In the genomic region with DNA sequence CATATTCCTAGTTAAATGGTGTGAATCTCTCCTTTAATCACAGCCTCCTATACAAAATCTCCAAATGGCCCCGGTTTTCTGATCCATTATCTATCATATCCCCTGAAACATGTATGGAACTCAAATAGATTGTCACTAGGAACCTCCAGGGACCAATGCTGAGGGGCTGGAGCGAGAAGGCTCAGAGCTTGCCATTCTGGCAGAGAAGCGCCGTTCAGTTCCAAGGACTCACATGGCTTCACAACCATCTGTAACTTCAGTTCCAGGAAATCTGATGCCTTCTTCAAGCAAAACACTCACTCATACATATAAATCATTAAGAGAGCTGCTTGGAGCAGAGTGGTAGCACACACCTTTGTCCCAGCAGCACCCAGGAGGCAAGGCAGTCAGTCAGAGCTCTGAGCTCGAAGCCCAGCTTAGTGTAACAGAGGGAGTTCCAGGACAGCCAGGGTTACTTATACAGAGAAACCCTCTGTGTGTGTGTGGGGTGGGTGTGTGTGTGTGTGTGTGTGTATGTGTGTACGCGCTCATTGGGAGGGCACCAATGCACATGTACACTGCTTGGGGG, we compare ENCODE assay signal across 19 mouse cellular contexts. TPM values are rescaled to one million over a fixed set of nuclear protein-coding genes. Genes with fewer than 3 reads are reported as not detected.
DNase-seq lines count a peak whose midpoint lies in the region; ATAC-seq and TF ChIP-seq lines count a peak whose summit lies in the region.
"Had no signal": no experiment of that assay in that cellular context is flagged by ENCODE, and none has a peak within 500 bp of the region (broad histone marks: within the 10 kb centered on the region; RNA-seq: fewer than 3 reads in every experiment).

No protein-coding gene starts in this region.

- H3K27me3 ChIP-seq in hindbrain, embryonic 10.5 days (ENCODE audit: insufficient read depth, poor library complexity, severe bottlenecking): no peaks in the 10 kb centered on the region
- no peaks in the 10 kb centered on the region for H3K27me3 ChIP-seq in hindbrain, embryonic 11.5 days (ENCODE audit: control insufficient read depth, insufficient read depth, low read length)
- H3K27me3 ChIP-seq in E14TG2a.4 (ENCODE audit: insufficient read depth, low read length): no peaks in the 10 kb centered on the region
- no peaks in the 10 kb centered on the region for H3K27me3 ChIP-seq in kidney, embryonic 16.5 days (ENCODE audit: insufficient read depth, low read length)
- no peaks in the 10 kb centered on the region for H3K27me3 ChIP-seq in liver, embryonic 12.5 days (replicated peaks)
- H3K27me3 ChIP-seq: hindbrain, embryonic 15.5 days; lung, embryonic 15.5 days; neural tube, embryonic 12.5 days had no signal

- ATAC-seq in hindbrain, embryonic 11.5 days (ENCODE audit: low FRiP score): no peak
- ATAC-seq in kidney, embryonic 16.5 days (ENCODE audit: low FRiP score, low TSS enrichment): peak; percentile 55; the same call in 1 of the 2 replicates
- ATAC-seq in liver, embryonic 12.5 days: no peak
- ATAC-seq: forebrain, embryonic 16.5 days had no signal

- peaks cover 4% of the 10 kb centered on the region; the same call in 1 of the 2 replicates for H3K36me3 ChIP-seq in hindbrain, embryonic 10.5 days
- H3K36me3 ChIP-seq in hindbrain, embryonic 11.5 days (ENCODE audit: control insufficient read depth, insufficient read depth, low read length): no peaks in the 10 kb centered on the region
- H3K36me3 ChIP-seq in E14TG2a.4 (ENCODE audit: insufficient read depth, low read length): peaks cover 80% of the 10 kb centered on the region
- H3K36me3 ChIP-seq in kidney, embryonic 16.5 days (ENCODE audit: insufficient read depth, low read length): no peaks in the 10 kb centered on the region
- no peaks in the 10 kb centered on the region for H3K36me3 ChIP-seq in liver, embryonic 12.5 days
- H3K36me3 ChIP-seq: hindbrain, embryonic 15.5 days; lung, embryonic 15.5 days; neural tube, embryonic 12.5 days had no signal

- TF ChIP-seq CTCF in E14TG2a.4 (conservative IDR thresholded peaks at IDR 0.05; ENCODE audit: low read length): no peak

- H3K4me3 ChIP-seq in hindbrain, embryonic 10.5 days: no peak overlapping the region
- no peak overlapping the region for H3K4me3 ChIP-seq in hindbrain, embryonic 11.5 days (ENCODE audit: low read depth, low read length)
- H3K4me3 ChIP-seq in E14TG2a.4 (replicated peaks; ENCODE audit: low read length): peak overlapping the region; percentile 43
- no peak overlapping the region for H3K4me3 ChIP-seq in kidney, embryonic 16.5 days (ENCODE audit: low read length)
- no peak overlapping the region for H3K4me3 ChIP-seq in liver, embryonic 12.5 days
- H3K4me3 ChIP-seq: heart, adult 2 months; hindbrain, embryonic 15.5 days; lung, embryonic 15.5 days; neural tube, embryonic 12.5 days had no signal

- no peaks in the 10 kb centered on the region for H3K9me3 ChIP-seq in hindbrain, embryonic 10.5 days
- no peaks in the 10 kb centered on the region for H3K9me3 ChIP-seq in hindbrain, embryonic 11.5 days (ENCODE audit: control insufficient read depth, low read length)
- no peaks in the 10 kb centered on the region for H3K9me3 ChIP-seq in E14TG2a.4 (ENCODE audit: low read length)
- no peaks in the 10 kb centered on the region for H3K9me3 ChIP-seq in kidney, embryonic 16.5 days (ENCODE audit: low read length)
- no peaks in the 10 kb centered on the region for H3K9me3 ChIP-seq in liver, embryonic 12.5 days (replicated peaks)
- H3K9me3 ChIP-seq: hindbrain, embryonic 15.5 days; lung, embryonic 15.5 days; neural tube, embryonic 12.5 days had no signal

- 74% methylated on average over 7 of the region's 7 CpGs for WGBS in hindbrain, embryonic 10.5 days
- 65% methylated on average over 7 of the region's 7 CpGs for WGBS in hindbrain, embryonic 11.5 days
- WGBS in kidney, embryonic 16.5 days: 52% methylated on average over 7 of the region's 7 CpGs
- 80% methylated on average over 7 of the region's 7 CpGs for WGBS in liver, embryonic 12.5 days (ENCODE audit: insufficient replicate concordance)

- H3K4me2 ChIP-seq in hindbrain, embryonic 11.5 days (replicated peaks; ENCODE audit: low read depth, low read length): no peak overlapping the region
- H3K4me2 ChIP-seq in kidney, embryonic 16.5 days (replicated peaks; ENCODE audit: low read depth, low read length): no peak overlapping the region
- H3K4me2 ChIP-seq in liver, embryonic 12.5 days: no peak overlapping the region
- H3K4me2 ChIP-seq: hindbrain, embryonic 15.5 days; lung, embryonic 15.5 days; neural tube, embryonic 12.5 days had no signal

- peak; percentile 43 to 54 for DNase-seq in cerebellum, postnatal 14 days
- no peak for DNase-seq in cerebellum, postnatal 4 days (ENCODE audit: low spot score in 2 of 2)
- no peak for DNase-seq in hindbrain, embryonic 10.5 days (ENCODE audit: low spot score)
- no peak for DNase-seq in hindbrain, embryonic 11.5 days (ENCODE audit: low spot score)
- DNase-seq in layer of hippocampus, postnatal 14 days (ENCODE audit: low spot score in 2 of 2): no peak
- DNase-seq: cerebellum, adult 11-12 months; heart, adult 2 months; right cerebral cortex, postnatal 14 days had no signal

- peaks cover 91% of the 10 kb centered on the region for H3K4me1 ChIP-seq in hindbrain, embryonic 10.5 days (replicated peaks)
- H3K4me1 ChIP-seq in hindbrain, embryonic 11.5 days (replicated peaks; ENCODE audit: control insufficient read depth, insufficient read depth, low read length): peaks cover 13% of the 10 kb centered on the region
- H3K4me1 ChIP-seq in E14TG2a.4 (replicated peaks; ENCODE audit: low read depth, low read length): peaks cover 100% of the 10 kb centered on the region
- H3K4me1 ChIP-seq in kidney, embryonic 16.5 days (ENCODE audit: insufficient read depth, low read length): peaks cover 30% of the 10 kb centered on the region
- H3K4me1 ChIP-seq in liver, embryonic 12.5 days: peaks cover 42% of the 10 kb centered on the region

- H3K27ac ChIP-seq in hindbrain, embryonic 10.5 days: peak overlapping the region; percentile 41; the same call in 1 of the 2 replicates
- no peak overlapping the region for H3K27ac ChIP-seq in hindbrain, embryonic 11.5 days (ENCODE audit: low read depth, low read length)
- H3K27ac ChIP-seq in kidney, embryonic 16.5 days (ENCODE audit: low read length): peak overlapping the region; percentile 64
- no peak overlapping the region for H3K27ac ChIP-seq in liver, embryonic 12.5 days
- H3K27ac ChIP-seq: heart, adult 2 months; hindbrain, embryonic 15.5 days; lung, embryonic 15.5 days; neural tube, embryonic 12.5 days had no signal

- H3K9ac ChIP-seq in hindbrain, embryonic 11.5 days (ENCODE audit: low read depth, low read length): no peak overlapping the region
- H3K9ac ChIP-seq in kidney, embryonic 16.5 days (replicated peaks; ENCODE audit: low read length): 0 out of 2 replicates have a peak overlapping the region, but pooled peaks have one; percentile 10
- no peak overlapping the region for H3K9ac ChIP-seq in liver, embryonic 12.5 days
- H3K9ac ChIP-seq: hindbrain, embryonic 15.5 days; lung, embryonic 15.5 days; neural tube, embryonic 12.5 days had no signal

RNA-seq across cellular contexts. Expression of gene C130032M10Rik, which starts 23.6 kb away (rescaled TPM):
- polyA plus RNA-seq in hindbrain, embryonic 10.5 days (2016; fragmentation: Nextera tagmentation; extraction: Ambion mirVana): 0.38 and 1.9 TPM in 2 replicates
- polyA plus RNA-seq in hindbrain, embryonic 11.5 days (2014; fragmentation: Nextera tagmentation; extraction: Ambion mirVana): not detected in 2 replicates
- 0.22 and 0.36 TPM in 2 replicates for polyA plus RNA-seq in kidney, embryonic 16.5 days (2015; fragmentation: Nextera tagmentation; extraction: Ambion mirVana)
- 0.18 and 0.22 TPM in 2 replicates for polyA plus RNA-seq in liver, embryonic 12.5 days (2016; fragmentation: Nextera tagmentation; extraction: Ambion mirVana)
- total RNA-seq in layer of hippocampus, postnatal 14 days (2021): not detected
- total RNA-seq: heart, adult 2 months; left cerebral cortex, adult 18-20 months; midbrain, postnatal 0 days had no signal
- polyA plus RNA-seq: cortical plate, adult 2 months; forebrain, embryonic 16.5 days; heart, adult 2 months; hindbrain, embryonic 15.5 days; lung, embryonic 15.5 days; midbrain, postnatal 0 days had no signal

RNA-seq across cellular contexts. Expression of gene Trim71, which starts 25.1 kb away (rescaled TPM):
- 3.8 and 8.3 TPM in 2 replicates for polyA plus RNA-seq in hindbrain, embryonic 10.5 days (2016; fragmentation: Nextera tagmentation; extraction: Ambion mirVana)
- polyA plus RNA-seq in hindbrain, embryonic 11.5 days (2014; fragmentation: Nextera tagmentation; extraction: Ambion mirVana): 1.9 and 2.7 TPM in 2 replicates
- polyA plus RNA-seq in kidney, embryonic 16.5 days (2015; fragmentation: Nextera tagmentation; extraction: Ambion mirVana): 0.69 and 0.89 TPM in 2 replicates
- 1.7 and 2.0 TPM in 2 replicates for polyA plus RNA-seq in liver, embryonic 12.5 days (2016; fragmentation: Nextera tagmentation; extraction: Ambion mirVana)
- total RNA-seq in layer of hippocampus, postnatal 14 days (2021): under 1 TPM; 0.50 to 0.69 TPM
- total RNA-seq: heart, adult 2 months had no signal
- polyA plus RNA-seq: heart, adult 2 months; heart, postnatal 0 days had no signal

RNA-seq across cellular contexts. Expression of gene Ccr4, which starts 34.4 kb away (rescaled TPM):
- 0.07 TPM in 1 of 2 replicates, not detected in the other for polyA plus RNA-seq in hindbrain, embryonic 10.5 days (2016; fragmentation: Nextera tagmentation; extraction: Ambion mirVana)
- not detected in 2 replicates for polyA plus RNA-seq in hindbrain, embryonic 11.5 days (2014; fragmentation: Nextera tagmentation; extraction: Ambion mirVana)
- polyA plus RNA-seq in kidney, embryonic 16.5 days (2015; fragmentation: Nextera tagmentation; extraction: Ambion mirVana): 0.49 and 1.4 TPM in 2 replicates
- polyA plus RNA-seq in liver, embryonic 12.5 days (2016; fragmentation: Nextera tagmentation; extraction: Ambion mirVana): not detected in 2 replicates
- total RNA-seq in layer of hippocampus, postnatal 14 days (2021): not detected
- total RNA-seq: heart, adult 2 months; left cerebral cortex, adult 18-20 months; midbrain, postnatal 0 days had no signal
- polyA plus RNA-seq: cortical plate, adult 2 months; forebrain, embryonic 16.5 days; heart, adult 2 months; heart, postnatal 0 days; hindbrain, embryonic 15.5 days; midbrain, postnatal 0 days; neural tube, embryonic 12.5 days had no signal

Comparison
In these comparisons a context has a peak if more than half of its experiments do, and no peak if none do; other contexts are left out.
1. DNase-seq: peak in cerebellum, postnatal 14 days (2 of 2); none in cerebellum, postnatal 4 days (0 of 2), hindbrain, embryonic 10.5 days (single experiment), hindbrain, embryonic 11.5 days (single experiment) and layer of hippocampus, postnatal 14 days (0 of 2).
2. H3K27ac ChIP-seq: peak in hindbrain, embryonic 10.5 days (single experiment) and kidney, embryonic 16.5 days (single experiment); none in hindbrain, embryonic 11.5 days (single experiment) and liver, embryonic 12.5 days (single experiment).